In the genomic region with DNA sequence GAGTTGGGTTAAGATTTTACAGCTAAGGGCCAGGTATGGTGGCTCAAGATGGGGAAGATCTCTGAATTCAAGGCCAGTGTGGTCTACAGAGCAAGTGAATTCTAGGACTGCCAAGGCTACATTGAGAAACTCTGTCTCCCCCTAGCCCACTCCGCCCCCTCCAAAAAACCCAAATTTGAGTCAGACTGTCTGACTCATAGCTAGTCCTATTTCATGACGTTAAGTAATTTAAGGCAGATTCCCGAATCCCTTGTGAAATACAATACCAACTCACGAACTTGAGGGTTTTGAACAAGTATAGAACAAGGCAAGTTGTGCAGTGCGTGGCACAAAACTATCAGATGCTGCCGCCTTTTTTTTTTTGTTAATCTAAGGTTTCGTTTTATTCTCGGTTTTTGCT, we compare ENCODE assay signal across 7 mouse cellular contexts. TPM values are rescaled to one million over a fixed set of nuclear protein-coding genes. Genes with fewer than 3 reads are reported as not detected.
DNase-seq lines count a peak whose midpoint lies in the region; ATAC-seq lines count a peak whose summit lies in the region.

No protein-coding gene starts in this region.

- WGBS in lung, embryonic 15.5 days, result 42% methylated on average over 8 of the region's 8 CpGs
- 39% methylated on average over 8 of the region's 8 CpGs for WGBS in embryonic facial prominence, embryonic 13.5 days
- WGBS in limb, embryonic 11.5 days, result 46% methylated on average over 8 of the region's 8 CpGs
- WGBS in stomach, embryonic 14.5 days, result 50% methylated on average over 8 of the region's 8 CpGs

- H3K36me3 ChIP-seq in lung, embryonic 15.5 days, result peaks cover 9% of the 10 kb centered on the region; the same call in 1 of the 2 replicates
- peaks cover 20% of the 10 kb centered on the region for H3K36me3 ChIP-seq in embryonic facial prominence, embryonic 13.5 days
- H3K36me3 ChIP-seq in limb, embryonic 11.5 days (ENCODE audit: control insufficient read depth, insufficient read depth, low read length), result no peaks in the 10 kb centered on the region; the same call in 1 of the 2 replicates
- peaks cover 3% of the 10 kb centered on the region for H3K36me3 ChIP-seq in stomach, embryonic 14.5 days (ENCODE audit: control insufficient read depth, insufficient read depth, low read length)

- DNase-seq in lung, postnatal 36 days, result no peak
- no peak for DNase-seq in limb, embryonic 11.5 days (ENCODE audit: low spot score)
- DNase-seq in urinary bladder, postnatal 14 days (ENCODE audit: low spot score), result no peak
- DNase-seq in adrenal gland, adult (ENCODE audit: inconsistent age in 2 of 2, low spot score in 1 of 2), result no peak

- peak overlapping the region; percentile 28; the same call in 1 of the 2 replicates for H3K9ac ChIP-seq in lung, embryonic 15.5 days
- peak overlapping the region; percentile 89 for H3K9ac ChIP-seq in embryonic facial prominence, embryonic 13.5 days
- H3K9ac ChIP-seq in limb, embryonic 11.5 days (ENCODE audit: low read length), result peak overlapping the region; percentile 74; the same call in 1 of the 2 replicates
- peak overlapping the region; percentile 59; the same call in 1 of the 2 replicates for H3K9ac ChIP-seq in stomach, embryonic 14.5 days (replicated peaks; ENCODE audit: low read depth, low read length)

- H3K4me3 ChIP-seq in lung, embryonic 15.5 days, result peak overlapping the region; percentile 87
- peak overlapping the region; percentile 90 for H3K4me3 ChIP-seq in embryonic facial prominence, embryonic 13.5 days
- H3K4me3 ChIP-seq in limb, embryonic 11.5 days (ENCODE audit: low read depth, low read length), result peak overlapping the region; percentile 97
- H3K4me3 ChIP-seq in stomach, embryonic 14.5 days (ENCODE audit: low read depth, low read length), result peak overlapping the region; percentile 93

- peak overlapping the region; percentile 38; the same call in 1 of the 2 replicates for H3K27ac ChIP-seq in lung, embryonic 15.5 days
- H3K27ac ChIP-seq in embryonic facial prominence, embryonic 13.5 days, result peak overlapping the region; percentile 30; the same call in 1 of the 2 replicates
- H3K27ac ChIP-seq in limb, embryonic 11.5 days (replicated peaks; ENCODE audit: low read depth, low read length), result no peak overlapping the region
- no peak overlapping the region for H3K27ac ChIP-seq in stomach, embryonic 14.5 days (ENCODE audit: low read length)

- H3K4me2 ChIP-seq in lung, embryonic 15.5 days, result peak overlapping the region; percentile 88
- peak overlapping the region; percentile 94 for H3K4me2 ChIP-seq in embryonic facial prominence, embryonic 13.5 days
- peak overlapping the region; percentile 95 for H3K4me2 ChIP-seq in limb, embryonic 11.5 days (ENCODE audit: low read depth, severe bottlenecking)
- H3K4me2 ChIP-seq in stomach, embryonic 14.5 days (replicated peaks; ENCODE audit: low read depth, low read length), result peak overlapping the region; percentile 78

- H3K9me3 ChIP-seq in lung, embryonic 15.5 days, result no peaks in the 10 kb centered on the region
- H3K9me3 ChIP-seq in embryonic facial prominence, embryonic 13.5 days, result no peaks in the 10 kb centered on the region
- H3K9me3 ChIP-seq in limb, embryonic 11.5 days (ENCODE audit: control insufficient read depth, low read length), result no peaks in the 10 kb centered on the region
- H3K9me3 ChIP-seq in stomach, embryonic 14.5 days (ENCODE audit: control insufficient read depth, low read depth, low read length), result no peaks in the 10 kb centered on the region

- 0 out of 2 replicates have a peak, but pooled peaks cover 7% of the 10 kb centered on the region for H3K27me3 ChIP-seq in lung, embryonic 15.5 days
- H3K27me3 ChIP-seq in embryonic facial prominence, embryonic 13.5 days, result 0 out of 2 replicates have a peak, but pooled peaks cover 11% of the 10 kb centered on the region
- H3K27me3 ChIP-seq in limb, embryonic 11.5 days (ENCODE audit: control insufficient read depth, insufficient read depth, low read length), result no peaks in the 10 kb centered on the region
- H3K27me3 ChIP-seq in stomach, embryonic 14.5 days (ENCODE audit: control insufficient read depth, insufficient read depth, low read length), result no peaks in the 10 kb centered on the region

- H3K4me1 ChIP-seq in lung, embryonic 15.5 days, result peaks cover 17% of the 10 kb centered on the region
- H3K4me1 ChIP-seq in embryonic facial prominence, embryonic 13.5 days, result peaks cover 13% of the 10 kb centered on the region
- no peaks in the 10 kb centered on the region for H3K4me1 ChIP-seq in limb, embryonic 11.5 days (ENCODE audit: control insufficient read depth, insufficient read depth, low read length)
- peaks cover 6% of the 10 kb centered on the region; the same call in 1 of the 2 replicates for H3K4me1 ChIP-seq in stomach, embryonic 14.5 days (ENCODE audit: control insufficient read depth, insufficient read depth, low read length)

- ATAC-seq in lung, embryonic 15.5 days (ENCODE audit: borderline replicate concordance, extremely low read depth, low FRiP score, low TSS enrichment), result no peak
- no peak for ATAC-seq in embryonic facial prominence, embryonic 13.5 days (ENCODE audit: insufficient number of reproducible peaks, insufficient read depth, low FRiP score, low TSS enrichment, low read depth)
- no peak for ATAC-seq in limb, embryonic 11.5 days (ENCODE audit: insufficient number of reproducible peaks, low FRiP score, low TSS enrichment, low read depth)
- no peak for ATAC-seq in stomach, embryonic 14.5 days (ENCODE audit: insufficient number of reproducible peaks, insufficient read depth, low FRiP score, low read depth)

RNA-seq across cellular contexts. Expression of gene Snf8, which starts 0.6 kb away (rescaled TPM):
- polyA plus RNA-seq in lung, embryonic 15.5 days (2015; fragmentation: Nextera tagmentation; extraction: Ambion mirVana), result 91.4 and 94.6 TPM in 2 replicates
- polyA plus RNA-seq in embryonic facial prominence, embryonic 13.5 days (2015; fragmentation: Nextera tagmentation; extraction: Ambion mirVana), result 95.5 and 107 TPM in 2 replicates
- 38.3 and 39.1 TPM in 2 replicates for polyA plus RNA-seq in limb, embryonic 11.5 days (2014; fragmentation: Nextera tagmentation; extraction: Ambion mirVana)
- 34.6 and 35.5 TPM in 2 replicates for polyA plus RNA-seq in stomach, embryonic 14.5 days (2014; fragmentation: Nextera tagmentation; extraction: Ambion mirVana)

RNA-seq across cellular contexts. Expression of gene Gip, which starts 9.8 kb away (rescaled TPM):
- polyA plus RNA-seq in lung, embryonic 15.5 days (2015; fragmentation: Nextera tagmentation; extraction: Ambion mirVana), result not detected in 2 replicates
- not detected in 2 replicates for polyA plus RNA-seq in embryonic facial prominence, embryonic 13.5 days (2015; fragmentation: Nextera tagmentation; extraction: Ambion mirVana)
- polyA plus RNA-seq in limb, embryonic 11.5 days (2014; fragmentation: Nextera tagmentation; extraction: Ambion mirVana), result not detected in 2 replicates
- polyA plus RNA-seq in stomach, embryonic 14.5 days (2014; fragmentation: Nextera tagmentation; extraction: Ambion mirVana), result 1.1 TPM in 1 of 2 replicates, not detected in the other

RNA-seq across cellular contexts. Expression of gene Igf2bp1, which starts 28.4 kb away (rescaled TPM):
- polyA plus RNA-seq in lung, embryonic 15.5 days (2015; fragmentation: Nextera tagmentation; extraction: Ambion mirVana), result 36.0 and 36.6 TPM in 2 replicates
- polyA plus RNA-seq in embryonic facial prominence, embryonic 13.5 days (2015; fragmentation: Nextera tagmentation; extraction: Ambion mirVana), result 52.6 and 65.4 TPM in 2 replicates
- polyA plus RNA-seq in limb, embryonic 11.5 days (2014; fragmentation: Nextera tagmentation; extraction: Ambion mirVana), result 106 and 116 TPM in 2 replicates
- polyA plus RNA-seq in stomach, embryonic 14.5 days (2014; fragmentation: Nextera tagmentation; extraction: Ambion mirVana), result 24.9 and 28.5 TPM in 2 replicates

RNA-seq across cellular contexts. Expression of gene Ube2z, which starts 31.1 kb away (rescaled TPM):
- 42.2 and 45.0 TPM in 2 replicates for polyA plus RNA-seq in lung, embryonic 15.5 days (2015; fragmentation: Nextera tagmentation; extraction: Ambion mirVana)
- polyA plus RNA-seq in embryonic facial prominence, embryonic 13.5 days (2015; fragmentation: Nextera tagmentation; extraction: Ambion mirVana), result 39.8 and 43.2 TPM in 2 replicates
- 31.1 and 35.4 TPM in 2 replicates for polyA plus RNA-seq in limb, embryonic 11.5 days (2014; fragmentation: Nextera tagmentation; extraction: Ambion mirVana)
- 33.3 and 35.6 TPM in 2 replicates for polyA plus RNA-seq in stomach, embryonic 14.5 days (2014; fragmentation: Nextera tagmentation; extraction: Ambion mirVana)

RNA-seq across cellular contexts. Expression of gene Atp5g1, which starts 41.4 kb away (rescaled TPM):
- 522 and 555 TPM in 2 replicates for polyA plus RNA-seq in lung, embryonic 15.5 days (2015; fragmentation: Nextera tagmentation; extraction: Ambion mirVana)
- polyA plus RNA-seq in embryonic facial prominence, embryonic 13.5 days (2015; fragmentation: Nextera tagmentation; extraction: Ambion mirVana), result 513 and 576 TPM in 2 replicates
- 530 and 535 TPM in 2 replicates for polyA plus RNA-seq in limb, embryonic 11.5 days (2014; fragmentation: Nextera tagmentation; extraction: Ambion mirVana)
- polyA plus RNA-seq in stomach, embryonic 14.5 days (2014; fragmentation: Nextera tagmentation; extraction: Ambion mirVana), result 739 and 807 TPM in 2 replicates

Comparison
In these comparisons a context has a peak if more than half of its experiments do, and no peak if none do; other contexts are left out.
1. H3K27ac ChIP-seq: peak in lung, embryonic 15.5 days (single experiment) and embryonic facial prominence, embryonic 13.5 days (single experiment); none in limb, embryonic 11.5 days (single experiment) and stomach, embryonic 14.5 days (single experiment).
2. H3K9ac ChIP-seq: peak in every context shown above with its lines; median percentile 89 in embryonic facial prominence, embryonic 13.5 days; 74 in limb, embryonic 11.5 days; 59 in stomach, embryonic 14.5 days; 28 in lung, embryonic 15.5 days.
3. Peak in every context shown above with its lines, with median percentiles within 50 percentile points of each other: H3K4me2 ChIP-seq and H3K4me3 ChIP-seq.